Comparison of ENCODE assay signal across 25 mouse cellular contexts in genomic region chr14:11608366-11608765, GRCm38 (mm10). TPM values are rescaled to one million over a fixed set of nuclear protein-coding genes. Genes with fewer than 3 reads are reported as not detected.
A peak's percentile ranks its signal among the peaks of the same experiment; 100 is the strongest.
DNase-seq lines count a peak whose midpoint lies in the region; ATAC-seq and TF ChIP-seq lines count a peak whose summit lies in the region.
"Had no signal": no experiment of that assay in that cellular context is flagged by ENCODE, and none has a peak within 500 bp of the region (broad histone marks: within the 10 kb centered on the region; RNA-seq: fewer than 3 reads in every experiment).

No protein-coding gene starts in this region.

- 43% methylated on average over 8 of the region's 8 CpGs for WGBS in hindbrain, embryonic 13.5 days
- WGBS in hindbrain, embryonic 16.5 days, result 47% methylated on average over 8 of the region's 8 CpGs
- WGBS in liver, adult 2 months, result 19% methylated on average over 8 of the region's 8 CpGs
- 42% methylated on average over 8 of the region's 8 CpGs for WGBS in liver, postnatal 0 days (ENCODE audit: insufficient replicate concordance)
- WGBS in small intestine, adult 2 months, result 22% methylated on average over 8 of the region's 8 CpGs

- peak overlapping the region; percentile 12; the same call in 1 of the 2 replicates for H3K27ac ChIP-seq in hindbrain, embryonic 13.5 days
- H3K27ac ChIP-seq in hindbrain, embryonic 16.5 days (ENCODE audit: low read depth, low read length), result no peak overlapping the region
- H3K27ac ChIP-seq in liver, adult 2 months (replicated peaks; ENCODE audit: insufficient read depth, low read depth, low read length), result no peak overlapping the region
- H3K27ac ChIP-seq in liver, postnatal 0 days (ENCODE audit: low read depth), result no peak overlapping the region
- H3K27ac ChIP-seq in small intestine, adult 2 months (ENCODE audit: insufficient read depth, low read depth, low read length), result peak overlapping the region; percentile 44; the same call in 1 of the 2 replicates
- H3K27ac ChIP-seq: embryonic facial prominence, embryonic 10.5 days; embryonic facial prominence, embryonic 13.5 days; forebrain, embryonic 12.5 days; forebrain, embryonic 15.5 days; heart, embryonic 15.5 days; hindbrain, embryonic 15.5 days had no signal

- H3K9ac ChIP-seq in hindbrain, embryonic 13.5 days, result no peak overlapping the region
- H3K9ac ChIP-seq in hindbrain, embryonic 16.5 days (ENCODE audit: low read depth, low read length), result no peak overlapping the region
- no peak overlapping the region for H3K9ac ChIP-seq in liver, adult 2 months (ENCODE audit: low read depth, low read length)
- no peak overlapping the region for H3K9ac ChIP-seq in liver, postnatal 0 days (replicated peaks)
- H3K9ac ChIP-seq: embryonic facial prominence, embryonic 13.5 days; forebrain, embryonic 12.5 days; forebrain, embryonic 15.5 days; heart, embryonic 12.5 days; heart, embryonic 15.5 days; hindbrain, embryonic 15.5 days had no signal

- peak; percentile 50 for DNase-seq in liver, adult 2 months (ENCODE audit: extremely low read depth, low read depth, low spot score)
- no peak for DNase-seq in liver, postnatal 0 days
- no peak for DNase-seq in heart, postnatal 36 days
- DNase-seq: adrenal gland, adult 2 months; adrenal gland, postnatal 14 days; cerebellum, adult 11 months; cerebellum, adult 2 months; embryo, embryonic 11 days; gastrocnemius, postnatal 25 days; heart, adult 18-20 months; heart, postnatal 10 days; heart, postnatal 4 days had no signal

- intact Hi-C loops in heart, postnatal 36 days (cut with DNase I), result no loop called here

- H3K4me2 ChIP-seq in hindbrain, embryonic 13.5 days, result no peak overlapping the region
- no peak overlapping the region for H3K4me2 ChIP-seq in hindbrain, embryonic 16.5 days (ENCODE audit: low read length)
- H3K4me2 ChIP-seq in liver, postnatal 0 days (ENCODE audit: low read depth, low read length), result no peak overlapping the region
- H3K4me2 ChIP-seq: embryonic facial prominence, embryonic 13.5 days; forebrain, embryonic 12.5 days; forebrain, embryonic 15.5 days; heart, embryonic 12.5 days; heart, embryonic 15.5 days; hindbrain, embryonic 15.5 days had no signal

- H3K36me3 ChIP-seq in hindbrain, embryonic 13.5 days, result no peaks in the 10 kb centered on the region
- H3K36me3 ChIP-seq in hindbrain, embryonic 16.5 days (ENCODE audit: control insufficient read depth, insufficient read depth, low read length), result no peaks in the 10 kb centered on the region
- H3K36me3 ChIP-seq in liver, adult 2 months (ENCODE audit: control insufficient read depth, insufficient read depth, low read length), result no peaks in the 10 kb centered on the region
- H3K36me3 ChIP-seq in liver, postnatal 0 days (replicated peaks; ENCODE audit: insufficient read depth, low read length), result no peaks in the 10 kb centered on the region
- no peaks in the 10 kb centered on the region for H3K36me3 ChIP-seq in small intestine, adult 2 months (ENCODE audit: control insufficient read depth, insufficient read depth, low read length)
- H3K36me3 ChIP-seq: embryonic facial prominence, embryonic 10.5 days; embryonic facial prominence, embryonic 13.5 days; forebrain, embryonic 12.5 days; forebrain, embryonic 15.5 days; heart, embryonic 12.5 days; heart, embryonic 15.5 days; hindbrain, embryonic 15.5 days had no signal

- no peaks in the 10 kb centered on the region for H3K27me3 ChIP-seq in hindbrain, embryonic 13.5 days
- H3K27me3 ChIP-seq in hindbrain, embryonic 16.5 days (replicated peaks; ENCODE audit: control insufficient read depth, insufficient read depth, low read length), result no peaks in the 10 kb centered on the region
- H3K27me3 ChIP-seq in liver, adult 2 months (ENCODE audit: control insufficient read depth, insufficient read depth, low read length), result no peaks in the 10 kb centered on the region
- no peaks in the 10 kb centered on the region for H3K27me3 ChIP-seq in liver, postnatal 0 days (ENCODE audit: insufficient read depth, low read length)
- H3K27me3 ChIP-seq in small intestine, adult 2 months (ENCODE audit: control insufficient read depth, insufficient read depth, low read length), result no peaks in the 10 kb centered on the region
- H3K27me3 ChIP-seq: embryonic facial prominence, embryonic 13.5 days; forebrain, embryonic 12.5 days; forebrain, embryonic 15.5 days; heart, embryonic 12.5 days; heart, embryonic 15.5 days; hindbrain, embryonic 15.5 days had no signal

- TF ChIP-seq EP300 in liver, postnatal 0 days (IDR thresholded peaks at IDR 0.05; ENCODE audit: low read depth), result no peak

- H3K79me2 ChIP-seq in liver, adult 2 months (ENCODE audit: control insufficient read depth, insufficient read depth, low read length), result peaks cover 24% of the 10 kb centered on the region; the same call in 1 of the 2 replicates

- TF ChIP-seq CTCF in liver, adult 2 months (IDR thresholded peaks at IDR 0.05; ENCODE audit: low read depth, low read length), result no peak
- no peak for TF ChIP-seq CTCF in liver, postnatal 0 days (IDR thresholded peaks at IDR 0.05; ENCODE audit: low read depth)
- no peak for TF ChIP-seq CTCF in small intestine, adult 2 months (IDR thresholded peaks at IDR 0.05; ENCODE audit: extremely low read depth, insufficient read length, insufficient replicate concordance, low read depth, low read length)

- ATAC-seq in hindbrain, embryonic 13.5 days (ENCODE audit: low FRiP score), result no peak
- no peak for ATAC-seq in hindbrain, embryonic 16.5 days
- ATAC-seq in liver, postnatal 0 days, result no peak
- ATAC-seq: CD4-positive, CD25-positive, alpha-beta regulatory T cell, adult 4 months; forebrain, embryonic 15.5 days had no signal

- no peaks in the 10 kb centered on the region for H3K9me3 ChIP-seq in hindbrain, embryonic 13.5 days
- no peaks in the 10 kb centered on the region for H3K9me3 ChIP-seq in hindbrain, embryonic 16.5 days (ENCODE audit: control insufficient read depth, low read length)
- no peaks in the 10 kb centered on the region for H3K9me3 ChIP-seq in liver, postnatal 0 days (ENCODE audit: low read length)
- H3K9me3 ChIP-seq: embryonic facial prominence, embryonic 10.5 days; embryonic facial prominence, embryonic 13.5 days; forebrain, embryonic 12.5 days; forebrain, embryonic 15.5 days; heart, embryonic 12.5 days; heart, embryonic 15.5 days; hindbrain, embryonic 15.5 days had no signal

- no peak for TF ChIP-seq POLR2A in liver, adult 2 months (IDR thresholded peaks at IDR 0.05; ENCODE audit: extremely low read depth, insufficient read depth, low read length)
- TF ChIP-seq POLR2A in small intestine, adult 2 months (IDR thresholded peaks at IDR 0.05; ENCODE audit: low read depth, low read length), result no peak

- H3K4me1 ChIP-seq in hindbrain, embryonic 13.5 days (replicated peaks), result peaks cover 19% of the 10 kb centered on the region
- peaks cover 6% of the 10 kb centered on the region for H3K4me1 ChIP-seq in hindbrain, embryonic 16.5 days (ENCODE audit: control insufficient read depth, insufficient read depth, low read depth, low read length)
- peaks cover 9% of the 10 kb centered on the region; the same call in 1 of the 2 replicates for H3K4me1 ChIP-seq in liver, adult 2 months (ENCODE audit: control insufficient read depth, insufficient read depth, low read length)
- peaks cover 8% of the 10 kb centered on the region; the same call in 1 of the 2 replicates for H3K4me1 ChIP-seq in liver, postnatal 0 days (ENCODE audit: insufficient read depth)
- H3K4me1 ChIP-seq in small intestine, adult 2 months (ENCODE audit: control insufficient read depth, insufficient read depth, insufficient read length, low read length), result peaks cover 15% of the 10 kb centered on the region; the same call in 1 of the 2 replicates
- H3K4me1 ChIP-seq: heart, embryonic 12.5 days; heart, embryonic 15.5 days had no signal

- H3K4me3 ChIP-seq in hindbrain, embryonic 13.5 days, result no peak overlapping the region
- H3K4me3 ChIP-seq in hindbrain, embryonic 16.5 days (ENCODE audit: low read length), result no peak overlapping the region
- H3K4me3 ChIP-seq in liver, adult 2 months (ENCODE audit: insufficient read depth, low read depth, low read length), result no peak overlapping the region
- no peak overlapping the region for H3K4me3 ChIP-seq in liver, postnatal 0 days (ENCODE audit: low read depth, low read length)
- no peak overlapping the region for H3K4me3 ChIP-seq in small intestine, adult 2 months (ENCODE audit: low read depth, low read length)
- H3K4me3 ChIP-seq: embryonic facial prominence, embryonic 10.5 days; embryonic facial prominence, embryonic 13.5 days; erythroblast, embryonic 14.5 days; forebrain, embryonic 12.5 days; forebrain, embryonic 15.5 days; heart, embryonic 12.5 days; heart, embryonic 15.5 days; hindbrain, embryonic 15.5 days had no signal

RNA-seq across cellular contexts. Expression of gene Ptprg, which starts 55.0 kb away (rescaled TPM):
- 47.3 and 47.5 TPM in 2 replicates for polyA plus RNA-seq in hindbrain, embryonic 13.5 days (2015; fragmentation: Nextera tagmentation; extraction: Ambion mirVana)
- 38.5 and 44.5 TPM in 2 replicates for polyA plus RNA-seq in hindbrain, embryonic 16.5 days (2015; fragmentation: Nextera tagmentation; extraction: Ambion mirVana)
- 19.9 and 21.4 TPM in 2 replicates for total RNA-seq in liver, adult 2 months (2014; rRNA removed)
- polyA plus RNA-seq in liver, adult 2 months (2012; rRNA removed), result 12.4 and 17.4 TPM in 2 replicates
- polyA plus RNA-seq in liver, postnatal 0 days (2015; fragmentation: Nextera tagmentation; extraction: Ambion mirVana), result 1.7 and 2.7 TPM in 2 replicates
- 7.4 and 21.7 TPM in 2 replicates for polyA plus RNA-seq in small intestine, adult 2 months (2012; rRNA removed)
- 10 to 100 TPM; 51.9 to 66.2 TPM for total RNA-seq in heart, postnatal 36 days (2021)
- total RNA-seq: MEL had no signal
- polyA plus RNA-seq: CD4-positive, CD25-positive, alpha-beta regulatory T cell, adult 4 months; erythroblast, embryonic 14.5 days had no signal

Comparison
In these comparisons a context has a peak if more than half of its experiments do, and no peak if none do; other contexts are left out.
1. H3K27ac ChIP-seq: peak in hindbrain, embryonic 13.5 days (single experiment) and small intestine, adult 2 months (single experiment); none in hindbrain, embryonic 16.5 days (single experiment), liver, adult 2 months (single experiment) and liver, postnatal 0 days (single experiment).